ENCODE assay signal across 8 mouse cellular contexts in the genomic region with DNA sequence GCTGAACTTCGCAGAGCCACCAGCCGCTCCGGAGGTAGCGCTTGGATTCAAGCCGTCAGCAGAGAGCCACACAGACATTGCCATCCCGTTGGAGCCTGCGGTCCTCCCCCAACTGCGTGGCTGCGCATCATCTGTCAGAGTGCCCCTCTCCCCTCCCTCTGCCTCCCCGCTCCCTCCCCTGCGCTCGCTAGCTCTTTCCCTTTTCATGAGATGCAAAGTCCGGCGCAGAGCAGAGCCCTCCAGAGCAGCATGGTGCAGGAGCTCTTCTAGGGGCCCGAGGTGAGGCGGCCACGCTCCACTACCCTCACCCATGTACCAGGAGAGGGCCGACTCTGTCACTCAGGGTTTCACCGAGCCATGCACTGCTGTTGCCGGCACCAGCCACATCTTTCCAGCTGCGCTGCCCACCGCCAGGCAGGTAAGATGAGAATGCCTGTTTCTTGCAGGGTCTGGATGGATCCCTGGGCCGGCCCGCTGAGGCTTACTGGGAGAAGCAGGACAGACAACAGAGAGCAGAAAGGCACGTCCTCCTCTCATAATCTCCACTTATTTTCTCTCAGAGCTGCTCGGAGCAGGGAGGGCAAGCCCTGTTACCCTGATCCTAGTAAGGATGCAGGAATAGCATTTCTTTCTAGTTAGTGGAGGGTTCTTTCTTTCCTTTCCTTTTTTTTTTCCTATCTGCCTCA. TPM values are rescaled to one million over a fixed set of nuclear protein-coding genes. Genes with fewer than 3 reads are reported as not detected.
DNase-seq lines count a peak whose midpoint lies in the region; ATAC-seq lines count a peak whose summit lies in the region.

Gene Rgs8 (plus strand): TSS at position 88 of the 686 bp plus-strand sequence.

- peak within 1 kb of the TSS; percentile 47 for H3K4me3 ChIP-seq in limb, embryonic 10.5 days
- peak within 1 kb of the TSS; percentile 51 for H3K4me3 ChIP-seq in neural tube, embryonic 15.5 days (replicated peaks)

- peaks cover 77% of the 10 kb centered on the region for H3K27me3 ChIP-seq in limb, embryonic 10.5 days (ENCODE audit: low read depth, poor library complexity, severe bottlenecking)
- H3K27me3 ChIP-seq in neural tube, embryonic 15.5 days (replicated peaks): no peaks in the 10 kb centered on the region

- no peaks in the 10 kb centered on the region for H3K9me3 ChIP-seq in limb, embryonic 10.5 days (replicated peaks)
- H3K9me3 ChIP-seq in neural tube, embryonic 15.5 days (replicated peaks): no peaks in the 10 kb centered on the region

- H3K36me3 ChIP-seq in limb, embryonic 10.5 days: no peaks in the 10 kb centered on the region
- H3K36me3 ChIP-seq in neural tube, embryonic 15.5 days: no peaks in the 10 kb centered on the region

- peak; percentile 37 for ATAC-seq in granulocyte monocyte progenitor cell, adult 5-6 weeks (replicated peaks; ENCODE audit: poor library complexity, severe bottlenecking)
- ATAC-seq in neural tube, embryonic 15.5 days (ENCODE audit: low FRiP score): peak; percentile 85

- H3K27ac ChIP-seq in limb, embryonic 10.5 days: no peak within 1 kb of the TSS; the same call in 1 of the 2 replicates
- H3K27ac ChIP-seq in neural tube, embryonic 15.5 days (replicated peaks): peak within 1 kb of the TSS; percentile 82

- under 1% methylated on average over 26 of the region's 26 CpGs for WGBS in limb, embryonic 10.5 days
- WGBS in neural tube, embryonic 15.5 days: under 1% methylated on average over 26 of the region's 26 CpGs

- H3K9ac ChIP-seq in neural tube, embryonic 15.5 days (replicated peaks): peak within 1 kb of the TSS; percentile 56

- H3K4me1 ChIP-seq in limb, embryonic 10.5 days: peaks cover 17% of the 10 kb centered on the region
- peaks cover 41% of the 10 kb centered on the region for H3K4me1 ChIP-seq in neural tube, embryonic 15.5 days

- peak within 1 kb of the TSS; percentile 66 for H3K4me2 ChIP-seq in neural tube, embryonic 15.5 days

- peak; percentile 43 for DNase-seq in layer of hippocampus, adult 11-12 months (ENCODE audit: low spot score)
- DNase-seq in layer of hippocampus, adult 9-10 months (ENCODE audit: low spot score): no peak
- peak; percentile 62 to 69 for DNase-seq in cerebellum, postnatal 10 days
- DNase-seq in limb, embryonic 10.5 days (ENCODE audit: low spot score): peak; percentile 59
- DNase-seq in adrenal gland, adult (ENCODE audit: inconsistent age in 2 of 2, low spot score in 1 of 2): no peak
- DNase-seq in gastrocnemius, adult 18-20 months (ENCODE audit: low spot score): no peak

RNA-seq across cellular contexts. Expression of gene Rgs8, which starts in this region (rescaled TPM):
- 0.34 and 4.6 TPM in 2 replicates for total RNA-seq in granulocyte monocyte progenitor cell, adult 5-6 weeks (2014; fragmentation: Nextera tagmentation)
- 0.47 and 1.3 TPM in 2 replicates for total RNA-seq in granulocyte monocyte progenitor cell, adult 5-6 weeks (2017)
- 0.28 and 0.61 TPM in 2 replicates for polyA plus RNA-seq in limb, embryonic 10.5 days (2016; fragmentation: Nextera tagmentation; extraction: Ambion mirVana)
- 11.2 and 13.4 TPM in 2 replicates for polyA plus RNA-seq in neural tube, embryonic 15.5 days (2015; fragmentation: Nextera tagmentation; extraction: Ambion mirVana)
- not detected for total RNA-seq in gastrocnemius, adult 18-20 months (2021)

Comparison
In these comparisons a context has a peak if more than half of its experiments do, and no peak if none do; other contexts are left out.
1. DNase-seq: peak in layer of hippocampus, adult 11-12 months (single experiment) and cerebellum, postnatal 10 days (2 of 2); none in layer of hippocampus, adult 9-10 months (single experiment), adrenal gland, adult (0 of 2) and gastrocnemius, adult 18-20 months (single experiment).
2. Peak in DNase-seq and H3K4me3 ChIP-seq in limb, embryonic 10.5 days; RNA of the gene not detected or under 1 TPM.